Comparison of ENCODE assay signal across 20 mouse cellular contexts in genomic region chr13:110419640-110420039, GRCm38 (mm10). TPM values are rescaled to one million over a fixed set of nuclear protein-coding genes. Genes with fewer than 3 reads are reported as not detected.
DNase-seq lines count a peak whose midpoint lies in the region; ATAC-seq and TF ChIP-seq lines count a peak whose summit lies in the region.
"Had no signal": no experiment of that assay in that cellular context is flagged by ENCODE, and none has a peak within 500 bp of the region (broad histone marks: within the 10 kb centered on the region; RNA-seq: fewer than 3 reads in every experiment).

No protein-coding gene starts in this region.

- H3K4me1 ChIP-seq in midbrain, embryonic 11.5 days (ENCODE audit: control insufficient read depth, insufficient read depth, low read length) = no peaks in the 10 kb centered on the region
- H3K4me1 ChIP-seq: embryonic facial prominence, embryonic 13.5 days; embryonic facial prominence, embryonic 15.5 days; forebrain, embryonic 13.5 days; forebrain, embryonic 15.5 days had no signal

- DNase-seq in 3T3-L1 (ENCODE audit: low read depth, low spot score) (peak; percentile 86), Patski (ENCODE audit: low read depth, low spot score) (no peak)
- DNase-seq in thymus, postnatal 36 days = no peak
- no peak for DNase-seq in urinary bladder, postnatal 36 days (ENCODE audit: low spot score in 2 of 2)
- DNase-seq in midbrain, embryonic 11.5 days (ENCODE audit: low spot score, missing footprints) = no peak
- DNase-seq: adrenal gland, adult 2 months; adrenal gland, postnatal 10 days; adrenal gland, postnatal 25 days; cerebellum, adult 11 months; cerebellum, adult 18-20 months; cerebellum, adult 8-10 months; cerebellum, adult 9-11 months; cerebellum, postnatal 14 days; cerebellum, postnatal 36 days; embryo, embryonic 11 days; forebrain, postnatal 0 days had no signal

- WGBS in midbrain, embryonic 11.5 days = 86% methylated on average over 5 of the region's 5 CpGs

- in situ Hi-C loops in Patski (cut with MboI; ENCODE audit: low pct_unique_long_range_greater_than_20kb) = no loop called here

- no peaks in the 10 kb centered on the region for H3K9me3 ChIP-seq in midbrain, embryonic 11.5 days (ENCODE audit: control insufficient read depth, low read length)
- H3K9me3 ChIP-seq: embryonic facial prominence, embryonic 13.5 days; embryonic facial prominence, embryonic 15.5 days; forebrain, embryonic 13.5 days; forebrain, embryonic 15.5 days had no signal

- H3K9ac ChIP-seq in midbrain, embryonic 11.5 days (ENCODE audit: low read length) = no peak overlapping the region
- H3K9ac ChIP-seq: embryonic facial prominence, embryonic 13.5 days; embryonic facial prominence, embryonic 15.5 days; forebrain, embryonic 13.5 days; forebrain, embryonic 15.5 days; forebrain, postnatal 0 days had no signal

- no peaks in the 10 kb centered on the region for H3K27me3 ChIP-seq in Patski
- H3K27me3 ChIP-seq in midbrain, embryonic 11.5 days (ENCODE audit: control insufficient read depth, insufficient read depth, low read length) = no peaks in the 10 kb centered on the region
- H3K27me3 ChIP-seq: embryonic facial prominence, embryonic 13.5 days; embryonic facial prominence, embryonic 15.5 days; forebrain, embryonic 13.5 days; forebrain, embryonic 15.5 days had no signal

- H3K27ac ChIP-seq in midbrain, embryonic 11.5 days (ENCODE audit: low read depth, low read length) = no peak overlapping the region
- H3K27ac ChIP-seq: embryonic facial prominence, embryonic 13.5 days; embryonic facial prominence, embryonic 15.5 days; forebrain, embryonic 13.5 days; forebrain, embryonic 15.5 days had no signal

- CTCF ChIA-PET in Patski (lab: Charles Lee) = interaction anchor here (0.7 to 1.6 kb wide), 7 partner anchors 9 to 210 kb away, joined by 3 to 5 read pairs (median 3); no protein-coding TSS in a partner anchor

- TF ChIP-seq CTCF in Patski (IDR thresholded peaks at IDR 0.05) = no peak

- H3K4me2 ChIP-seq in midbrain, embryonic 11.5 days = no peak overlapping the region
- H3K4me2 ChIP-seq: embryonic facial prominence, embryonic 13.5 days; embryonic facial prominence, embryonic 15.5 days; forebrain, embryonic 13.5 days; forebrain, embryonic 15.5 days had no signal

- POLR2A ChIA-PET in Patski (lab: Charles Lee) = interaction anchor here (0.5 kb wide), 1 partner anchor 240 kb away, joined by 3 read pairs; no protein-coding TSS in a partner anchor

- peak; percentile 60 for ATAC-seq in Patski
- ATAC-seq in midbrain, embryonic 11.5 days (ENCODE audit: low FRiP score) = no peak
- ATAC-seq: forebrain, embryonic 13.5 days; forebrain, embryonic 15.5 days; forebrain, postnatal 0 days had no signal

- H3K36me3 ChIP-seq in midbrain, embryonic 11.5 days (ENCODE audit: control insufficient read depth, insufficient read depth, low read length) = no peaks in the 10 kb centered on the region
- H3K36me3 ChIP-seq: embryonic facial prominence, embryonic 13.5 days; embryonic facial prominence, embryonic 15.5 days; forebrain, embryonic 15.5 days had no signal

- H3K4me3 ChIP-seq in midbrain, embryonic 11.5 days (ENCODE audit: low read depth, low read length) = no peak overlapping the region
- H3K4me3 ChIP-seq: embryonic facial prominence, embryonic 13.5 days; embryonic facial prominence, embryonic 15.5 days; forebrain, embryonic 13.5 days; forebrain, embryonic 15.5 days had no signal

RNA-seq across cellular contexts. Expression of gene Plk2, which starts 24.8 kb away (rescaled TPM):
- 104 TPM for polyA plus RNA-seq in Patski (2021)
- 63.4 and 68.6 TPM in 2 replicates for polyA plus RNA-seq in midbrain, embryonic 11.5 days (2014; fragmentation: Nextera tagmentation; extraction: Ambion mirVana)
